8 mouse cellular contexts compared by ENCODE assay signal in the genomic region with DNA sequence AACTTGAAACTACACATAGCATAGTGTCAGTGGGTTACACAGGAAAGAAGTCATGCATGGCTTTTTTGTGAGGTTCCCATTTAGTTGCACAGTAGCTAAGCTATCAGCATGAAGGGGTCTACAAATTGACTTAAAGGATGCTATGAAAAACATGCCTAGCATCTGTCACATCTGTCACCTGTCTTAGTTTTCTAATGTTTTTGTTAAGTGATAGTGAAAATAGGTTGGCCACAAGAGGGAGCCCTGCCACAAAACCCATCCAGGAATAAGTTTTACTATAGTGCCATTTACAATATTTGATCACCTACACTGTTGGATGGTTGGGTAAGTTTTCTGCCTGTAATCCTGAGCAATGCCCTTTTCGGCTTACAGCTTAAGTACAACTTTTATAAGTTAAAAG. TPM values are rescaled to one million over a fixed set of nuclear protein-coding genes. Genes with fewer than 3 reads are reported as not detected.
DNase-seq lines count a peak whose midpoint lies in the region; ATAC-seq and TF ChIP-seq lines count a peak whose summit lies in the region.

No protein-coding gene starts in this region.

- no peak for ATAC-seq in kidney, embryonic 16.5 days (ENCODE audit: low FRiP score, low TSS enrichment)
- peak; percentile 41 for ATAC-seq in CD4-positive, CD25-positive, alpha-beta regulatory T cell, adult 4 months
- no peak for ATAC-seq in embryonic facial prominence, embryonic 14.5 days (ENCODE audit: low read depth)
- peak; percentile 40; the same call in 1 of the 2 replicates for ATAC-seq in limb, embryonic 11.5 days (ENCODE audit: insufficient number of reproducible peaks, low FRiP score, low TSS enrichment, low read depth)
- ATAC-seq in neural tube, embryonic 11.5 days (ENCODE audit: insufficient read depth, low FRiP score, low TSS enrichment), result no peak

- TF ChIP-seq CTCF in kidney, adult 2 months (conservative IDR thresholded peaks at IDR 0.05; ENCODE audit: insufficient read depth, insufficient read length, low read depth, low read length), result 0 out of 2 replicates have a peak, but pooled peaks have one; percentile 16

- H3K27ac ChIP-seq in kidney, adult 2 months (ENCODE audit: insufficient read depth, low read depth, low read length), result no peak overlapping the region
- no peak overlapping the region for H3K27ac ChIP-seq in kidney, embryonic 16.5 days (ENCODE audit: low read length)
- H3K27ac ChIP-seq in embryonic facial prominence, embryonic 14.5 days (replicated peaks; ENCODE audit: low read depth, low read length), result no peak overlapping the region
- H3K27ac ChIP-seq in limb, embryonic 11.5 days (replicated peaks; ENCODE audit: low read depth, low read length), result no peak overlapping the region
- no peak overlapping the region for H3K27ac ChIP-seq in neural tube, embryonic 11.5 days (ENCODE audit: low read depth, low read length)

- H3K4me3 ChIP-seq in kidney, adult 2 months (ENCODE audit: insufficient read depth, low read depth, low read length), result no peak overlapping the region
- no peak overlapping the region for H3K4me3 ChIP-seq in kidney, embryonic 16.5 days (ENCODE audit: low read length)
- no peak overlapping the region for H3K4me3 ChIP-seq in embryonic facial prominence, embryonic 14.5 days (ENCODE audit: low read depth, low read length)
- no peak overlapping the region for H3K4me3 ChIP-seq in limb, embryonic 11.5 days (ENCODE audit: low read depth, low read length)
- no peak overlapping the region for H3K4me3 ChIP-seq in neural tube, embryonic 11.5 days (ENCODE audit: low read depth, low read length)

- no peak overlapping the region for H3K9ac ChIP-seq in kidney, embryonic 16.5 days (replicated peaks; ENCODE audit: low read length)
- no peak overlapping the region for H3K9ac ChIP-seq in embryonic facial prominence, embryonic 14.5 days (ENCODE audit: low read depth, low read length)
- H3K9ac ChIP-seq in limb, embryonic 11.5 days (ENCODE audit: low read length), result no peak overlapping the region
- no peak overlapping the region for H3K9ac ChIP-seq in neural tube, embryonic 11.5 days (ENCODE audit: low read length)

- H3K4me1 ChIP-seq in kidney, adult 2 months (ENCODE audit: control insufficient read depth, insufficient read depth, low read length), result no peaks in the 10 kb centered on the region; the same call in 1 of the 2 replicates
- H3K4me1 ChIP-seq in kidney, embryonic 16.5 days (ENCODE audit: insufficient read depth, low read length), result peaks cover 17% of the 10 kb centered on the region
- peaks cover 10% of the 10 kb centered on the region for H3K4me1 ChIP-seq in embryonic facial prominence, embryonic 14.5 days (ENCODE audit: control insufficient read depth, insufficient read depth, low read length)
- H3K4me1 ChIP-seq in limb, embryonic 11.5 days (ENCODE audit: control insufficient read depth, insufficient read depth, low read length), result peaks cover 3% of the 10 kb centered on the region; the same call in 1 of the 2 replicates
- peaks cover 12% of the 10 kb centered on the region for H3K4me1 ChIP-seq in neural tube, embryonic 11.5 days (ENCODE audit: control insufficient read depth, insufficient read depth, low read length)

- no peaks in the 10 kb centered on the region for H3K9me3 ChIP-seq in kidney, embryonic 16.5 days (ENCODE audit: low read length)
- no peaks in the 10 kb centered on the region for H3K9me3 ChIP-seq in embryonic facial prominence, embryonic 14.5 days (ENCODE audit: control insufficient read depth, low read length)
- H3K9me3 ChIP-seq in limb, embryonic 11.5 days (ENCODE audit: control insufficient read depth, low read length), result no peaks in the 10 kb centered on the region
- H3K9me3 ChIP-seq in neural tube, embryonic 11.5 days (ENCODE audit: control insufficient read depth, low read length), result no peaks in the 10 kb centered on the region

- WGBS in kidney, adult 2 months, result 63% methylated on average over 1 of the region's 1 CpGs
- WGBS in kidney, embryonic 16.5 days, result 74% methylated on average over 1 of the region's 1 CpGs
- WGBS in embryonic facial prominence, embryonic 14.5 days, result 82% methylated on average over 1 of the region's 1 CpGs
- 87% methylated on average over 1 of the region's 1 CpGs for WGBS in limb, embryonic 11.5 days
- WGBS in neural tube, embryonic 11.5 days, result 91% methylated on average over 1 of the region's 1 CpGs

- no peaks in the 10 kb centered on the region; the same call in 1 of the 2 replicates for H3K36me3 ChIP-seq in kidney, adult 2 months (ENCODE audit: control insufficient read depth, insufficient read depth, low read length)
- H3K36me3 ChIP-seq in kidney, embryonic 16.5 days (ENCODE audit: insufficient read depth, low read length), result peaks cover 12% of the 10 kb centered on the region; the same call in 1 of the 2 replicates
- H3K36me3 ChIP-seq in embryonic facial prominence, embryonic 14.5 days (ENCODE audit: control insufficient read depth, insufficient read depth, low read length), result peaks cover 36% of the 10 kb centered on the region
- H3K36me3 ChIP-seq in limb, embryonic 11.5 days (ENCODE audit: control insufficient read depth, insufficient read depth, low read length), result no peaks in the 10 kb centered on the region
- H3K36me3 ChIP-seq in neural tube, embryonic 11.5 days (ENCODE audit: control insufficient read depth, insufficient read depth, low read length), result no peaks in the 10 kb centered on the region; the same call in 1 of the 2 replicates

- peak; percentile 57 for DNase-seq in kidney, adult 2 months
- peak; percentile 28 for DNase-seq in Muller cell, postnatal 12 days (ENCODE audit: inconsistent ontology term)
- DNase-seq in embryonic facial prominence, embryonic 14.5 days (ENCODE audit: low spot score), result peak; percentile 51
- DNase-seq in limb, embryonic 11.5 days (ENCODE audit: low spot score), result peak; percentile 74
- DNase-seq in neural tube, embryonic 11.5 days (ENCODE audit: low spot score), result peak; percentile 67
- DNase-seq in ovary, postnatal 10 days (ENCODE audit: low spot score), result no peak

- no peaks in the 10 kb centered on the region for H3K27me3 ChIP-seq in kidney, adult 2 months (replicated peaks; ENCODE audit: control insufficient read depth, insufficient read depth, low read length)
- H3K27me3 ChIP-seq in kidney, embryonic 16.5 days (ENCODE audit: insufficient read depth, low read length), result no peaks in the 10 kb centered on the region
- H3K27me3 ChIP-seq in embryonic facial prominence, embryonic 14.5 days (replicated peaks; ENCODE audit: control insufficient read depth, insufficient read depth, low read length), result no peaks in the 10 kb centered on the region
- H3K27me3 ChIP-seq in limb, embryonic 11.5 days (ENCODE audit: control insufficient read depth, insufficient read depth, low read length), result no peaks in the 10 kb centered on the region
- H3K27me3 ChIP-seq in neural tube, embryonic 11.5 days (ENCODE audit: control insufficient read depth, insufficient read depth, low read length), result no peaks in the 10 kb centered on the region

- no peak overlapping the region for H3K4me2 ChIP-seq in kidney, embryonic 16.5 days (replicated peaks; ENCODE audit: low read depth, low read length)
- H3K4me2 ChIP-seq in embryonic facial prominence, embryonic 14.5 days (ENCODE audit: low read depth, low read length), result no peak overlapping the region
- H3K4me2 ChIP-seq in limb, embryonic 11.5 days (ENCODE audit: low read depth, severe bottlenecking), result no peak overlapping the region
- no peak overlapping the region for H3K4me2 ChIP-seq in neural tube, embryonic 11.5 days (ENCODE audit: low read depth)

- TF ChIP-seq POLR2A in kidney, adult 2 months (IDR thresholded peaks at IDR 0.05; ENCODE audit: low read depth, low read length), result no peak

RNA-seq across cellular contexts. Expression of gene Srsf1, which starts 7.4 kb away (rescaled TPM):
- 56.6 and 59.8 TPM in 2 replicates for polyA plus RNA-seq in kidney, adult 2 months (2012; rRNA removed)
- 283 and 306 TPM in 2 replicates for polyA plus RNA-seq in kidney, embryonic 16.5 days (2015; fragmentation: Nextera tagmentation; extraction: Ambion mirVana)
- polyA plus RNA-seq in CD4-positive, CD25-positive, alpha-beta regulatory T cell, adult 4 months (2017; shearing (Covaris generic)), result 10 to 100 TPM; 23.5 to 47.7 TPM
- 291 and 327 TPM in 2 replicates for polyA plus RNA-seq in embryonic facial prominence, embryonic 14.5 days (2014; fragmentation: Nextera tagmentation; extraction: Ambion mirVana)
- polyA plus RNA-seq in limb, embryonic 11.5 days (2014; fragmentation: Nextera tagmentation; extraction: Ambion mirVana), result 500 and 537 TPM in 2 replicates
- 488 and 497 TPM in 2 replicates for polyA plus RNA-seq in neural tube, embryonic 11.5 days (2014; fragmentation: Nextera tagmentation; extraction: Ambion mirVana)

RNA-seq across cellular contexts. Expression of gene Vezf1, which starts 13.5 kb away (rescaled TPM):
- 17.9 and 21.4 TPM in 2 replicates for polyA plus RNA-seq in kidney, adult 2 months (2012; rRNA removed)
- polyA plus RNA-seq in kidney, embryonic 16.5 days (2015; fragmentation: Nextera tagmentation; extraction: Ambion mirVana), result 40.2 and 44.3 TPM in 2 replicates
- 10 to 100 TPM; 23.6 to 25.6 TPM for polyA plus RNA-seq in CD4-positive, CD25-positive, alpha-beta regulatory T cell, adult 4 months (2017; shearing (Covaris generic))
- polyA plus RNA-seq in embryonic facial prominence, embryonic 14.5 days (2014; fragmentation: Nextera tagmentation; extraction: Ambion mirVana), result 35.3 and 36.6 TPM in 2 replicates
- 63.7 and 67.5 TPM in 2 replicates for polyA plus RNA-seq in limb, embryonic 11.5 days (2014; fragmentation: Nextera tagmentation; extraction: Ambion mirVana)
- polyA plus RNA-seq in neural tube, embryonic 11.5 days (2014; fragmentation: Nextera tagmentation; extraction: Ambion mirVana), result 76.2 and 78.4 TPM in 2 replicates

RNA-seq across cellular contexts. Expression of gene Cuedc1, which starts 43.3 kb away (rescaled TPM):
- 16.5 and 18.5 TPM in 2 replicates for polyA plus RNA-seq in kidney, adult 2 months (2012; rRNA removed)
- 14.6 and 14.7 TPM in 2 replicates for polyA plus RNA-seq in kidney, embryonic 16.5 days (2015; fragmentation: Nextera tagmentation; extraction: Ambion mirVana)
- polyA plus RNA-seq in CD4-positive, CD25-positive, alpha-beta regulatory T cell, adult 4 months (2017; shearing (Covaris generic)), result 1 to 10 TPM; 4.1 to 9.9 TPM
- polyA plus RNA-seq in embryonic facial prominence, embryonic 14.5 days (2014; fragmentation: Nextera tagmentation; extraction: Ambion mirVana), result 17.4 and 17.7 TPM in 2 replicates
- polyA plus RNA-seq in limb, embryonic 11.5 days (2014; fragmentation: Nextera tagmentation; extraction: Ambion mirVana), result 14.3 and 15.7 TPM in 2 replicates
- 18.2 and 21.3 TPM in 2 replicates for polyA plus RNA-seq in neural tube, embryonic 11.5 days (2014; fragmentation: Nextera tagmentation; extraction: Ambion mirVana)

Comparison
In these comparisons a context has a peak if more than half of its experiments do, and no peak if none do; other contexts are left out.
1. ATAC-seq: peak in CD4-positive, CD25-positive, alpha-beta regulatory T cell, adult 4 months (single experiment) and limb, embryonic 11.5 days (single experiment); none in kidney, embryonic 16.5 days (single experiment), embryonic facial prominence, embryonic 14.5 days (single experiment) and neural tube, embryonic 11.5 days (single experiment).